Mouse (Mus musculus) T-helper 2 cell (primary cell): Measurements from ENCODE around the gene Recql5.
"Not testable (repeated sequence)": the region's sequence is repeated elsewhere in the genome, so short reads cannot be mapped to it uniquely, and the experiment has no call there.

Experiments
- in situ Hi-C: fragments of 300-600 bp; cut with MboI, MseI; formaldehyde crosslinking; loops from one replicate; pipeline ENCODE4 v1.15.1; 2025; ENCODE audit warnings: high pct_unique_total_duplicates

The Recql5 gene

GRCm38 (mm10) chr11:115863895-115864294 is 69.4 kb downstream of the Recql5 start:
- in situ Hi-C loops = no loop called here

- in situ Hi-C loops = no loop called here
These were observed 73.9 kb downstream of the Recql5 start for GRCm38 (mm10) chr11:115859143-115859945.

GRCm38 (mm10) chr11:115858354-115858753 is 74.9 kb downstream of the Recql5 start, which contains the start of gene Myo15b:
Myo15b (plus strand) TSS chr11:115858406.
- in situ Hi-C loops = no loop called here

GRCm38 (mm10) chr11:115857936-115858335 is 75.3 kb downstream of the Recql5 start:
- in situ Hi-C loops = no loop called here

GRCm38 (mm10) chr11:115857146-115857545 is 76.1 kb downstream of the Recql5 start:
- in situ Hi-C loops = not testable (repeated sequence)

- in situ Hi-C loops = no loop called here
These were observed 78.6 kb downstream of the Recql5 start for GRCm38 (mm10) chr11:115854674-115855073.

GRCm38 (mm10) chr11:115845819-115846218 is 87.5 kb downstream of the Recql5 start:
- in situ Hi-C loops = no loop called here

GRCm38 (mm10) chr11:115844240-115844639 is 89.0 kb downstream of the Recql5 start:
- in situ Hi-C loops = no loop called here

- in situ Hi-C loops = no loop called here
These were observed 89.4 kb downstream of the Recql5 start for GRCm38 (mm10) chr11:115843891-115844239.

- in situ Hi-C loops = no loop called here
These were observed 90.0 kb downstream of the Recql5 start for GRCm38 (mm10) chr11:115843141-115843890.
